Mouse (Mus musculus) cortical plate, adult 2 months (tissue): ENCODE results near the gene E030018B13Rik. TPM values are rescaled to one million over a fixed set of nuclear protein-coding genes. Genes with fewer than 3 reads are reported as not detected.

ENCODE experiments used
- H3K27ac ChIP-seq: fragments of 200-500 bp; 2 replicates; pipeline ENCODE4 v1.5.1; 2012; ENCODE audit warnings: low read length, control low read depth, inconsistent platforms; ENCODE audit not compliant: insufficient read depth
- H3K4me1 ChIP-seq: fragments of 200-500 bp; 2 replicates; pipeline ENCODE4 v1.6.1; 2011; ENCODE audit warnings: low read length; ENCODE audit not compliant: control insufficient read depth, insufficient read depth
- H3K4me3 ChIP-seq: fragments of 200-500 bp; 2 replicates; pipeline ENCODE4 v1.5.1; 2011; ENCODE audit warnings: mild to moderate bottlenecking, low read length, control low read depth; ENCODE audit not compliant: insufficient read depth
- CTCF ChIP-seq: fragments of 200-500 bp; IDR thresholded peaks from 2 replicates; pipeline ENCODE4 v1.5.1; 2011; ENCODE audit warnings: mild to moderate bottlenecking, control low read depth, low read length; ENCODE audit not compliant: insufficient read depth; ENCODE audit errors: extremely low read depth
- POLR2A ChIP-seq: fragments of 200-500 bp; IDR thresholded peaks from 2 replicates; pipeline ENCODE4 v1.6.1; 2011; ENCODE audit warnings: mild to moderate bottlenecking, low read length, control low read depth; ENCODE audit not compliant: insufficient read depth; ENCODE audit errors: extremely low read depth
- polyA plus RNA-seq: library from polyadenylated mRNA; depleted of rRNA; stranded (reverse); fragments of >200 nt; gene quantifications from 2 replicates; pipeline ENCODE4 v1.2.3, GENCODE M21; 2012

E030018B13Rik gene
- polyA plus RNA-seq, 1 experiment, result not detected

GRCm38 (mm10) chr7:63896276-63896967, 20.2 kb upstream of the E030018B13Rik start:
- Histone ChIP-seq H3K4me3 (no peak overlapping the region; the same call in 1 of the 2 replicates), H3K27ac (peak overlapping the region; percentile 97), H3K4me1 (peaks cover 27% of the 10 kb centered on the region)
- no peak for TF ChIP-seq POLR2A
- TF ChIP-seq CTCF, result no peak; the same call in 1 of the 2 replicates

GRCm38 (mm10) chr7:63896968-63897468, 19.6 kb upstream of the E030018B13Rik start:
- TF ChIP-seq CTCF (0 out of 2 replicates have a peak, but pooled peaks have one; percentile 29), POLR2A (peak; percentile 60; the same call in 1 of the 2 replicates)
- Histone ChIP-seq H3K4me3 (peak overlapping the region; percentile 11), H3K27ac (peak overlapping the region; percentile 97), H3K4me1 (peaks cover 33% of the 10 kb centered on the region)

- TF ChIP-seq CTCF (no peak), POLR2A (no peak)
- H3K4me3 ChIP-seq, result peak overlapping the region; percentile 11; the same call in 1 of the 2 replicates
- H3K4me1 ChIP-seq, result peaks cover 34% of the 10 kb centered on the region
- peak overlapping the region; percentile 97 for H3K27ac ChIP-seq
These were observed 19.0 kb upstream of the E030018B13Rik start for GRCm38 (mm10) chr7:63897655-63898054.

GRCm38 (mm10) chr7:63898201-63898600, 18.5 kb upstream of the E030018B13Rik start:
- H3K4me1 ChIP-seq, result peaks cover 32% of the 10 kb centered on the region
- no peak overlapping the region for H3K4me3 ChIP-seq
- TF ChIP-seq POLR2A (no peak), CTCF (no peak)
- H3K27ac ChIP-seq, result peak overlapping the region; percentile 97

GRCm38 (mm10) chr7:63899925-63900324, 16.7 kb upstream of the E030018B13Rik start:
- no peak overlapping the region for H3K4me3 ChIP-seq
- H3K27ac ChIP-seq, result no peak overlapping the region
- TF ChIP-seq CTCF, result no peak
- TF ChIP-seq POLR2A, result no peak
- peaks cover 34% of the 10 kb centered on the region for H3K4me1 ChIP-seq

GRCm38 (mm10) chr7:63900411-63900810, 16.2 kb upstream of the E030018B13Rik start:
- H3K4me1 ChIP-seq, result peaks cover 35% of the 10 kb centered on the region
- no peak for TF ChIP-seq POLR2A
- no peak for TF ChIP-seq CTCF
- no peak overlapping the region for H3K27ac ChIP-seq
- no peak overlapping the region for H3K4me3 ChIP-seq

- TF ChIP-seq POLR2A, result no peak
- no peak for TF ChIP-seq CTCF
- Histone ChIP-seq H3K4me1 (peaks cover 33% of the 10 kb centered on the region), H3K27ac (peak overlapping the region; percentile 8; the same call in 1 of the 2 replicates), H3K4me3 (no peak overlapping the region)
These were observed 15.3 kb upstream of the E030018B13Rik start for GRCm38 (mm10) chr7:63901346-63901745.

GRCm38 (mm10) chr7:63901942-63902341, 14.7 kb upstream of the E030018B13Rik start:
- peak overlapping the region; percentile 8 for H3K27ac ChIP-seq

GRCm38 (mm10) chr7:63902604-63903210, 13.9 kb upstream of the E030018B13Rik start:
- Histone ChIP-seq H3K4me3 (no peak overlapping the region), H3K27ac (peak overlapping the region; percentile 51; the same call in 1 of the 2 replicates), H3K4me1 (peaks cover 28% of the 10 kb centered on the region)
- TF ChIP-seq POLR2A (no peak), CTCF (no peak)

More at GRCm38 (mm10) chr7:63901942-63902341, 14.7 kb upstream of the E030018B13Rik start:
- H3K4me3 ChIP-seq, result no peak overlapping the region
- no peak for TF ChIP-seq POLR2A
- no peak for TF ChIP-seq CTCF
- peaks cover 33% of the 10 kb centered on the region for H3K4me1 ChIP-seq

- TF ChIP-seq CTCF (no peak), POLR2A (no peak)
- H3K4me1 ChIP-seq, result peaks cover 31% of the 10 kb centered on the region
These were observed 12.8 kb upstream of the E030018B13Rik start for GRCm38 (mm10) chr7:63903635-63904380.

More at GRCm38 (mm10) chr7:63903635-63904380, 12.8 kb upstream of the E030018B13Rik start:
- H3K4me3 ChIP-seq, result no peak overlapping the region
- peak overlapping the region; percentile 64 for H3K27ac ChIP-seq
